Mouse (Mus musculus): Measurements from ENCODE around the gene Mrpl11.

DNA sequence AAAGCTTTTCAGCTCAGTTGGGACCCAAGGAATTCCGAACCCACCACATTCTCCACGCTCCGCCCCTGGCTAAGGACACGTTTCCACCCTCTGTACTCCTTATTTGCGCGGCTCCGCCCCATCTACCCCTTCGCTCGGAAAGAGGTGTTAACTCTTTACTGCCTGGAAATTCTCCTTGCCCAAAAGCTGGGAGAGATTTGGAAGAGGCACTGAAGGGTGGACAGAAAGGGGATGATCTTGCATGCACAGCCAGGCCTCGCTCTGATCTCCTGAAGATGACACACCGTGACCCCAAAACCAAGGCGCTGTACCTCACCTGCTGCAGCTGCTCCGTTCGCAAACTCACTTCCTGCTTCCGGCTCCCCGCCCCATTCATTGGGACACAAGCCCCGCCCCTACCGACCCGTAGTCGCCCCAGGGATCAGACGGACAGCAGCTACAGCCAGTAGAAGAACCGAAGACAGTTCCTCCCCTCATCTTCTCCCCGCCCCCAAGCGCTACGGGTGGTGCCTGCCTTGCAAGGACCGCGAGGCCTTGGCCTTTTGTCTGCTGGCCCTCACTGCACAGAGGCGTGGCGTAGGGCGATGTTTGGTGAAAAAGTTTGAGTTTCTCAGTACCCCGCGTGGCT is 33.9 kb upstream of the Mrpl11 start, which contains the start of gene Dpp3:
- TF ChIP-seq CTCF (IDR thresholded peaks at IDR 0.05; ENCODE audit: insufficient read depth, low read depth, low read length) (no peak), POLR2A (IDR thresholded peaks at IDR 0.05; ENCODE audit: insufficient read depth, low read depth, low read length) (peak; percentile 79)
